Mouse (Mus musculus) forebrain, embryonic 16.5 days (tissue): Measurements from ENCODE around the gene Gabpb2. TPM values are rescaled to one million over a fixed set of nuclear protein-coding genes. Genes with fewer than 3 reads are reported as not detected.
"Not testable (repeated sequence)": the region's sequence is repeated elsewhere in the genome, so short reads cannot be mapped to it uniquely, and the experiment has no call there.

Experiments
- ATAC-seq: fragments of 200-750 bp; cut with Nextera tagmentation; 2 replicates; pipeline ENCODE4 v1.8.0; 2017; ENCODE audit warnings: mild to moderate bottlenecking, moderate library complexity
- H3K27ac ChIP-seq: fragments of 300-500 bp; sonication (generic); 2 replicates; pipeline ENCODE4 v1.5.1; 2014; ENCODE audit warnings: low read length, control low read depth
- H3K27me3 ChIP-seq: fragments of 300-500 bp; sonication (generic); replicated peaks from 2 replicates; pipeline ENCODE4 v1.6.1; 2014; ENCODE audit warnings: low read length; ENCODE audit not compliant: control insufficient read depth, insufficient read depth
- H3K36me3 ChIP-seq: fragments of 300-500 bp; sonication (generic); 2 replicates; pipeline ENCODE4 v1.6.1; 2014; ENCODE audit not compliant: control insufficient read depth, insufficient read depth
- H3K4me1 ChIP-seq: fragments of 300-500 bp; sonication (generic); replicated peaks from 2 replicates; pipeline ENCODE4 v1.6.1; 2014; ENCODE audit warnings: low read length; ENCODE audit not compliant: control insufficient read depth, insufficient read depth
- H3K4me2 ChIP-seq: fragments of 300-500 bp; sonication (generic); 2 replicates; pipeline ENCODE4 v1.6.1; 2014; ENCODE audit warnings: mild to moderate bottlenecking, low read length, control low read depth
- H3K4me3 ChIP-seq: fragments of 300-500 bp; sonication (generic); replicated peaks from 2 replicates; pipeline ENCODE4 v1.5.1; 2014; ENCODE audit warnings: mild to moderate bottlenecking, low read length, control low read depth
- H3K9ac ChIP-seq: fragments of 300-500 bp; sonication (generic); replicated peaks from 2 replicates; pipeline ENCODE4 v1.6.1; 2014; ENCODE audit warnings: low read depth, low read length, control low read depth
- H3K9me3 ChIP-seq: fragments of 300-500 bp; sonication (generic); 2 replicates; pipeline ENCODE4 v1.6.1; 2016; ENCODE audit warnings: low read length; ENCODE audit not compliant: control insufficient read depth
- WGBS: fragments of 180-500 bp; shearing (Covaris S2); extraction: QIAGEN DNeasy Blood & Tissue Kit; methylation state at CpG from one replicate; pipeline ENCODE4 v1.1.7; 2014; 5-methylcytosine and 5-hydroxymethylcytosine counted together
- polyA plus RNA-seq: library from polyadenylated mRNA; unstranded; fragments of >200 nt; fragmentation: Nextera tagmentation; extraction: Ambion mirVana; gene quantifications from 2 replicates; pipeline ENCODE4 v1.2.1, GENCODE M21; 2015

Gabpb2 gene
- polyA plus RNA-seq, 1 experiment from 2014 or later, result 5.6 TPM

GRCm38 (mm10) chr3:95139586-95140288 is 78.0 kb downstream of the Gabpb2 start:
- no peaks in the 10 kb centered on the region for H3K9me3 ChIP-seq
- H3K27me3 ChIP-seq, result no peaks in the 10 kb centered on the region
- peaks cover 9% of the 10 kb centered on the region for H3K36me3 ChIP-seq
- no peak overlapping the region for H3K27ac ChIP-seq
- no peak overlapping the region for H3K9ac ChIP-seq
- ATAC-seq, result no peak
- WGBS, result 74% methylated on average over 25 of the region's 25 CpGs
- H3K4me2 ChIP-seq, result no peak overlapping the region
- H3K4me1 ChIP-seq, result peaks cover 11% of the 10 kb centered on the region
- H3K4me3 ChIP-seq, result no peak overlapping the region

- peaks cover 9% of the 10 kb centered on the region for H3K36me3 ChIP-seq
- peaks cover 19% of the 10 kb centered on the region for H3K4me1 ChIP-seq
- no peak for ATAC-seq
- no peak overlapping the region for H3K9ac ChIP-seq
- no peaks in the 10 kb centered on the region for H3K27me3 ChIP-seq
- H3K9me3 ChIP-seq, result no peaks in the 10 kb centered on the region
- 99% methylated on average over 3 of the region's 3 CpGs for WGBS
- no peak overlapping the region for H3K4me3 ChIP-seq
- no peak overlapping the region for H3K27ac ChIP-seq
- H3K4me2 ChIP-seq, result no peak overlapping the region
These were observed 81.4 kb downstream of the Gabpb2 start for GRCm38 (mm10) chr3:95136336-95136735.

DNA sequence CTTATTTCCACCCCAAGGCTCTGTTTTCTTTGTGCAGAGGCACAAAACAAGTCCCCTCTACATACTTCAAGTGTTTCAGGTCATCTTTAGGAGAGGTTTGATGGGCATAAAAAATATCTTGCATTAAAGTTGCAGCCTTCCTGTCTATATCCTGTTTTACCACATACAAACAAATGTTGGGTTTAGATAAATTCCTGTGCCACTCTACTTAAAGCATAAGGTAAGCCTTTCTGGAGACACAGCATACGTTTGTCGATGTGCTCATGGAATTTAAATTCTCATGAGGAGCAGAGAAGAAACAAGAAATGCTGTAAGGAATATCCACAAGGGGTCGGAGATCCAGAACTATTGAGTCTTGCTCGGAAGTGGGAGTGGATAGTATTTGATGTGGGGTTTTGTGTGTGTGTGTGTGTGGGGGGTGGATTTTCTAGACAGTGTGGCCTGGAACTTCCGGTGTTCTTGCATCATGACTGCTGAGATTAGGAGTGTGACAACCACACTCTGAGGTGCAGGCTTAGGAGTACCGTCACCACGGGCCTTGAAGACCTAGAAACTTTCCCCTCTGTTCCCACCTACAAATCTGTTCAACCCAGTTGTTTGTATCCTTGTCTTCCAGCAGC is 82.2 kb downstream of the Gabpb2 start:
- Histone ChIP-seq H3K9me3 (no peaks in the 10 kb centered on the region), H3K27me3 (no peaks in the 10 kb centered on the region), H3K4me1 (peaks cover 19% of the 10 kb centered on the region), H3K4me3 (no peak overlapping the region), H3K27ac (no peak overlapping the region), H3K9ac (no peak overlapping the region), H3K4me2 (peak overlapping the region; percentile 62), H3K36me3 (peaks cover 8% of the 10 kb centered on the region)
- ATAC-seq, result no peak
- 91% methylated on average over 7 of the region's 7 CpGs for WGBS

- H3K36me3 ChIP-seq, result 0 out of 2 replicates have a peak, but pooled peaks cover 4% of the 10 kb centered on the region
- H3K4me2 ChIP-seq, result peak overlapping the region; percentile 62
- no peaks in the 10 kb centered on the region for H3K9me3 ChIP-seq
- WGBS, result 28% methylated on average over 6 of the region's 6 CpGs
- H3K4me3 ChIP-seq, result peak overlapping the region; percentile 37
- no peaks in the 10 kb centered on the region for H3K27me3 ChIP-seq
- ATAC-seq, result no peak
- H3K9ac ChIP-seq, result peak overlapping the region; percentile 39; the same call in 1 of the 2 replicates
- peaks cover 19% of the 10 kb centered on the region for H3K4me1 ChIP-seq
- no peak overlapping the region for H3K27ac ChIP-seq
These were observed 82.7 kb downstream of the Gabpb2 start for GRCm38 (mm10) chr3:95135023-95135422.

GRCm38 (mm10) chr3:95134133-95134532 is 83.6 kb downstream of the Gabpb2 start:
- Histone ChIP-seq H3K4me3 (peak overlapping the region; percentile 79), H3K4me1 (peaks cover 19% of the 10 kb centered on the region)
- no CpG with 5 or more reads among the region's 12 CpGs for WGBS
- peak; percentile 68 for ATAC-seq
- H3K9me3 ChIP-seq, H3K27ac ChIP-seq, H3K9ac ChIP-seq, H3K4me2 ChIP-seq, H3K27me3 ChIP-seq, H3K36me3 ChIP-seq: not testable (repeated sequence)

DNA sequence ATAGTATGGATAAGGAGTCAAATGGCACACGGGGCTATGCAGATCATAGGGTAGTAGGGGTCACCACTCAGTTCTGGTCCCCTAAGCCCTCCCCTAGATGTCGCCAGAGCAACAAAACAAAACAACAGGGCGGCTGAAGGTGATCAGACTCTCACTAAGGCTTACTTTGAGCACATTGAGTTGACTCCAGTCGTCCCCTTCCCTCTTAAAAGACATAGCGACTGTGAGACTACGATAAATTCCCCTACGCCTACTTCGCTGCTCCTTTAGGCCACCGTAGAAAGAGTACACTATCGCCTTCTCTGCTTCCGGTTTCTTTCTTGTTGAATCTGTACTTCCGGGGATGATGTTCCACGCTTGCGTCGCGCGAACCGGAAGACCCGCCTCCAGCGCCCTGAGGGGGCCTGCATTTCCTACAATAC is 84.0 kb downstream of the Gabpb2 start, which contains the start of the genes Scnm1 and Lysmd1:
Scnm1 (minus strand) TSS at position 332 of the 422 bp plus-strand sequence.
Lysmd1 (plus strand) TSS at position 409 of the 422 bp plus-strand sequence.
- Histone ChIP-seq H3K4me2 (peak within 1 kb of the TSS; percentile 97), H3K4me3 (peak within 1 kb of the TSS; percentile 79), H3K9me3 (no peaks in the 10 kb centered on the region), H3K27me3 (no peaks in the 10 kb centered on the region), H3K36me3 (no peaks in the 10 kb centered on the region), H3K9ac (peak within 1 kb of the TSS; percentile 70), H3K4me1 (peaks cover 19% of the 10 kb centered on the region), H3K27ac (peak within 1 kb of the TSS; percentile 79)
- ATAC-seq, result peak; percentile 98
- WGBS, result under 1% methylated on average over 20 of the region's 20 CpGs

GRCm38 (mm10) chr3:95133176-95133575 is 84.5 kb downstream of the Gabpb2 start:
- no peaks in the 10 kb centered on the region for H3K27me3 ChIP-seq
- H3K4me1 ChIP-seq, result peaks cover 19% of the 10 kb centered on the region
- no peak overlapping the region for H3K27ac ChIP-seq
- H3K4me2 ChIP-seq, result peak overlapping the region; percentile 97
- no peaks in the 10 kb centered on the region for H3K36me3 ChIP-seq
- H3K4me3 ChIP-seq, result peak overlapping the region; percentile 79
- no peaks in the 10 kb centered on the region for H3K9me3 ChIP-seq
- WGBS, result 58% methylated on average over 11 of the region's 11 CpGs
- ATAC-seq, result no peak
- H3K9ac ChIP-seq, result peak overlapping the region; percentile 70

DNA sequence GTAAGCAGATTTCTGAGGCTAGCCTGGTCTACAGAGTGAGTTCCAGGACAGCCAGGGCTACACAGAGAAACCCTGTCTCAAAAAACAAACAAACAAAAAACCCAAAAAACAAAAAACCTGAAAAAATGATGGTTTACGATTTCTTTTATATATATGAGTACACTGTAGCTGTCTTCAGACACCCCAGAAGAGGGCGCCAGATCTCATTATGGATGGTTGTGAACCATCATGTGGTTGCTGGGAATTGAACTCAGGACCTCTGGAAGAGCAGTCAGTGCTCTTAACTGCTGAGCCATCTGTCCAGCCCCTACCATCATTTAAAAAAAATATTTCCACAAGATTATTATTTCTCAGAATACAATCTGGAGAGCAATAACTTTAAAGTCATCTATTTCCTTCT is 85.3 kb downstream of the Gabpb2 start:
- 85% methylated on average over 2 of the region's 2 CpGs for WGBS
- not testable (repeated sequence) for H3K9ac ChIP-seq, H3K4me2 ChIP-seq, H3K27me3 ChIP-seq, H3K27ac ChIP-seq, H3K9me3 ChIP-seq, H3K4me3 ChIP-seq, H3K36me3 ChIP-seq, ATAC-seq
- peaks cover 19% of the 10 kb centered on the region for H3K4me1 ChIP-seq
